Mouse (Mus musculus) liver, adult 2 months (tissue): ENCODE results near the gene Spats2. TPM values are rescaled to one million over a fixed set of nuclear protein-coding genes. Genes with fewer than 3 reads are reported as not detected.

Source experiments
- DNase-seq: peaks from one replicate; pipeline ENCODE4 v3.0.0-alpha.2; 2011; ENCODE audit warnings: low read depth, low spot score; ENCODE audit errors: extremely low read depth
- H3K27ac ChIP-seq: fragments of 200-500 bp; replicated peaks from 2 replicates; pipeline ENCODE4 v1.5.1; 2012; ENCODE audit warnings: low read depth, mild to moderate bottlenecking, control low read depth, inconsistent platforms, low read length; ENCODE audit not compliant: insufficient read depth
- H3K27me3 ChIP-seq: fragments of 200-500 bp; 2 replicates; pipeline ENCODE4 v1.6.1; 2012; ENCODE audit warnings: mild to moderate bottlenecking, moderate library complexity, low read length, inconsistent platforms; ENCODE audit not compliant: control insufficient read depth, insufficient read depth
- H3K36me3 ChIP-seq: fragments of 200-500 bp; 2 replicates; pipeline ENCODE4 v1.6.1; 2012; ENCODE audit warnings: low read length, inconsistent platforms; ENCODE audit not compliant: control insufficient read depth, insufficient read depth
- H3K4me1 ChIP-seq: fragments of 200-500 bp; 2 replicates; pipeline ENCODE4 v1.6.1; 2011; ENCODE audit warnings: low read length; ENCODE audit not compliant: control insufficient read depth, insufficient read depth
- H3K4me3 ChIP-seq: fragments of 200-500 bp; 2 replicates; pipeline ENCODE4 v1.5.1; 2011; ENCODE audit warnings: low read depth, mild to moderate bottlenecking, control low read depth, low read length, moderate library complexity; ENCODE audit not compliant: insufficient read depth
- H3K79me2 ChIP-seq: fragments of 200-500 bp; 2 replicates; pipeline ENCODE4 v1.6.1; 2012; ENCODE audit warnings: inconsistent platforms, mild to moderate bottlenecking, low read length, moderate library complexity; ENCODE audit not compliant: control insufficient read depth, insufficient read depth
- H3K9ac ChIP-seq: fragments of 200-500 bp; 2 replicates; pipeline ENCODE4 v1.6.1; 2012; ENCODE audit warnings: low read depth, mild to moderate bottlenecking, control low read depth, inconsistent platforms, low read length
- CTCF ChIP-seq: fragments of 200-500 bp; IDR thresholded peaks from 2 replicates; pipeline ENCODE4 v1.5.1; 2011; ENCODE audit warnings: low read depth, low read length, control low read depth
- POLR2A ChIP-seq: fragments of 200-500 bp; IDR thresholded peaks from 2 replicates; pipeline ENCODE4 v1.6.1; 2011; ENCODE audit warnings: low read length, control low read depth; ENCODE audit not compliant: insufficient read depth; ENCODE audit errors: extremely low read depth
- WGBS: fragments of 180-500 bp; shearing (Covaris S2); methylation state at CpG from one replicate; pipeline ENCODE4 v1.1.7; 2018; 5-methylcytosine and 5-hydroxymethylcytosine counted together
- polyA plus RNA-seq: library from polyadenylated mRNA; depleted of rRNA; stranded (reverse); fragments of >200 nt; gene quantifications from 2 replicates; pipeline ENCODE4 v1.2.3, GENCODE M21; 2012
- total RNA-seq: library from RNA; depleted of rRNA; stranded (reverse); fragments of >200 nt; gene quantifications from 2 replicates; pipeline ENCODE4 v1.2.3, GENCODE M21; 2014

The Spats2 gene
- total and polyA plus RNA-seq, 2 experiments: 2.9 to 3.2 TPM

GRCm38 (mm10) chr15:99112843-99113395 lies 12.8 kb upstream of the Spats2 start:
- H3K4me3 ChIP-seq: no peak overlapping the region
- TF ChIP-seq POLR2A (no peak), CTCF (no peak)
- no peaks in the 10 kb centered on the region for H3K27me3 ChIP-seq
- no peak for DNase-seq
- H3K9ac ChIP-seq: no peak overlapping the region
- no peaks in the 10 kb centered on the region for H3K36me3 ChIP-seq
- H3K79me2 ChIP-seq: no peaks in the 10 kb centered on the region
- H3K27ac ChIP-seq: no peak overlapping the region
- H3K4me1 ChIP-seq: no peaks in the 10 kb centered on the region; the same call in 1 of the 2 replicates
- 69% methylated on average over 11 of the region's 11 CpGs for WGBS

- Histone ChIP-seq H3K27me3 (no peaks in the 10 kb centered on the region), H3K36me3 (no peaks in the 10 kb centered on the region), H3K4me3 (no peak overlapping the region), H3K27ac (no peak overlapping the region), H3K4me1 (no peaks in the 10 kb centered on the region; the same call in 1 of the 2 replicates), H3K79me2 (no peaks in the 10 kb centered on the region), H3K9ac (no peak overlapping the region)
- no peak for DNase-seq
- TF ChIP-seq CTCF: peak; percentile 41
- TF ChIP-seq POLR2A: no peak
- WGBS: 14% methylated on average over 9 of the region's 9 CpGs
Measured at GRCm38 (mm10) chr15:99113396-99113975, 12.2 kb upstream of the Spats2 start.

- Histone ChIP-seq H3K36me3 (no peaks in the 10 kb centered on the region), H3K9ac (no peak overlapping the region), H3K4me1 (no peaks in the 10 kb centered on the region; the same call in 1 of the 2 replicates), H3K79me2 (no peaks in the 10 kb centered on the region), H3K4me3 (no peak overlapping the region), H3K27me3 (no peaks in the 10 kb centered on the region), H3K27ac (0 out of 2 replicates have a peak overlapping the region, but pooled peaks have one; percentile 11)
- TF ChIP-seq POLR2A: no peak
- TF ChIP-seq CTCF: no peak
- DNase-seq: no peak
- 51% methylated on average over 14 of the region's 14 CpGs for WGBS
Measured at GRCm38 (mm10) chr15:99114312-99115064, 11.2 kb upstream of the Spats2 start.

- H3K4me1 ChIP-seq: no peaks in the 10 kb centered on the region; the same call in 1 of the 2 replicates
- no peak for DNase-seq
- no peak overlapping the region for H3K9ac ChIP-seq
- 64% methylated on average over 7 of the region's 7 CpGs for WGBS
- no peak overlapping the region for H3K27ac ChIP-seq
- H3K36me3 ChIP-seq: no peaks in the 10 kb centered on the region
- no peaks in the 10 kb centered on the region for H3K27me3 ChIP-seq
- TF ChIP-seq POLR2A: no peak
- TF ChIP-seq CTCF: no peak
- no peaks in the 10 kb centered on the region for H3K79me2 ChIP-seq
- H3K4me3 ChIP-seq: no peak overlapping the region
Measured at GRCm38 (mm10) chr15:99115065-99115423, 10.7 kb upstream of the Spats2 start.

- H3K27me3 ChIP-seq: no peaks in the 10 kb centered on the region
- H3K9ac ChIP-seq: no peak overlapping the region
- no peak overlapping the region for H3K4me3 ChIP-seq
- H3K79me2 ChIP-seq: no peaks in the 10 kb centered on the region
- no peak for DNase-seq
- no peak overlapping the region for H3K27ac ChIP-seq
- H3K4me1 ChIP-seq: no peaks in the 10 kb centered on the region; the same call in 1 of the 2 replicates
- TF ChIP-seq POLR2A (no peak), CTCF (no peak)
- 68% methylated on average over 11 of the region's 11 CpGs for WGBS
- no peaks in the 10 kb centered on the region for H3K36me3 ChIP-seq
Measured at GRCm38 (mm10) chr15:99116539-99116938, 9.2 kb upstream of the Spats2 start.
